Mouse (Mus musculus) forebrain, postnatal 0 days (tissue): Measurements from ENCODE around the gene Slc35a3. TPM values are rescaled to one million over a fixed set of nuclear protein-coding genes. Genes with fewer than 3 reads are reported as not detected.

Source experiments
- ATAC-seq: fragments of 200-750 bp; cut with Nextera tagmentation; 2 replicates; pipeline ENCODE4 v1.8.0; 2017; ENCODE audit warnings: mild to moderate bottlenecking, moderate library complexity
- DNase-seq: peaks from one replicate; pipeline ENCODE4 v3.0.0-alpha.2; 2015
- H3K27ac ChIP-seq: fragments of 300-500 bp; sonication (generic); 2 replicates; pipeline ENCODE4 v1.5.1; 2014; ENCODE audit warnings: low read depth, mild to moderate bottlenecking, antibody characterized with exemption, low read length, moderate library complexity, mixed read lengths
- H3K27me3 ChIP-seq: fragments of 300-500 bp; sonication (generic); 2 replicates; pipeline ENCODE4 v1.6.1; 2014; ENCODE audit warnings: mild to moderate bottlenecking, low read length, mixed read lengths; ENCODE audit not compliant: insufficient read depth
- H3K36me3 ChIP-seq: fragments of 300-500 bp; sonication (generic); 2 replicates; pipeline ENCODE4 v1.6.1; 2014; ENCODE audit warnings: mild to moderate bottlenecking, moderate library complexity; ENCODE audit not compliant: insufficient read depth
- H3K4me1 ChIP-seq: fragments of 300-500 bp; sonication (generic); 2 replicates; pipeline ENCODE4 v1.6.1; 2014; ENCODE audit warnings: antibody characterized with exemption; ENCODE audit not compliant: insufficient read depth
- H3K4me2 ChIP-seq: fragments of 300-500 bp; sonication (generic); 2 replicates; pipeline ENCODE4 v1.6.1; 2014; ENCODE audit warnings: low read depth, mild to moderate bottlenecking, moderate library complexity
- H3K4me3 ChIP-seq: fragments of 300-500 bp; sonication (generic); 2 replicates; pipeline ENCODE4 v1.5.1; 2014; ENCODE audit warnings: low read depth, low read length, mixed read lengths
- H3K9ac ChIP-seq: fragments of 300-500 bp; sonication (generic); 2 replicates; pipeline ENCODE4 v1.6.1; 2014; ENCODE audit warnings: mild to moderate bottlenecking
- H3K9me3 ChIP-seq: fragments of 300-500 bp; sonication (generic); 2 replicates; pipeline ENCODE4 v1.6.1; 2016; ENCODE audit warnings: low read length
- CTCF ChIP-seq: sonication (generic); IDR thresholded peaks from 2 replicates; pipeline ENCODE4 v1.5.1; 2016; ENCODE audit warnings: antibody characterized with exemption, control low read depth, low read depth
- WGBS: fragments of 180-500 bp; shearing (Covaris S2); extraction: QIAGEN DNeasy Blood & Tissue Kit; methylation state at CpG from one replicate; pipeline ENCODE4 v1.1.7; 2014; 5-methylcytosine and 5-hydroxymethylcytosine counted together
- polyA plus RNA-seq: library from polyadenylated mRNA; unstranded; fragments of >200 nt; fragmentation: Nextera tagmentation; extraction: Ambion mirVana; gene quantifications from 2 replicates; pipeline ENCODE4 v1.2.1, GENCODE M21; 2015
- total RNA-seq: library from RNA; depleted of rRNA; stranded (reverse); fragments of >200 nt; gene quantifications from 2 replicates; pipeline ENCODE4 v1.2.3, GENCODE M21; 2014

The Slc35a3 gene
- total and polyA plus RNA-seq, 2 experiments from 2014 or later: 4.8 to 21.9 TPM

DNA sequence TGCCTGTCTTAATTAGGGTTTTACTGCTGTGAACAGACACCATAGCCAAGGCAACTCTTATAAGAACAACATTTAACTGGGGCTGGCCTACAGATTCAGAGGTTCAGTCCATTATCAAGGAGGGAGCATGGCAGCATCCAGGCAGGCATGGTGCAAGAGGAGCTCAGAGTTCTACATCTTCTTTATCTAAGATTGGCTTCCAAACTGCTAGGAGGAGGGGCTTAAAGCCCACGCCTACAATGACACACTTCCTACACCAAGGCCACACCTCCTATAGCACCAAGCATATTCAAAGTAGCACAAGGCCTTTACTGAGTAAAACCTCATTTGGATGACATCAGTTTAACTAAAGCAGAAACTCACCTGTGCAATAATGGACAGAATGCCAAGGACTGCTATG, 72.6 kb downstream of the Slc35a3 start:
- Histone ChIP-seq H3K9ac (no peak overlapping the region), H3K4me1 (no peaks in the 10 kb centered on the region), H3K4me3 (no peak overlapping the region), H3K27me3 (no peaks in the 10 kb centered on the region), H3K36me3 (peaks cover 62% of the 10 kb centered on the region), H3K27ac (no peak overlapping the region), H3K9me3 (no peaks in the 10 kb centered on the region), H3K4me2 (no peak overlapping the region)
- DNase-seq (no peak), ATAC-seq (no peak)
- no peak for TF ChIP-seq CTCF
- WGBS: 93% methylated on average over 1 of the region's 1 CpGs

DNA sequence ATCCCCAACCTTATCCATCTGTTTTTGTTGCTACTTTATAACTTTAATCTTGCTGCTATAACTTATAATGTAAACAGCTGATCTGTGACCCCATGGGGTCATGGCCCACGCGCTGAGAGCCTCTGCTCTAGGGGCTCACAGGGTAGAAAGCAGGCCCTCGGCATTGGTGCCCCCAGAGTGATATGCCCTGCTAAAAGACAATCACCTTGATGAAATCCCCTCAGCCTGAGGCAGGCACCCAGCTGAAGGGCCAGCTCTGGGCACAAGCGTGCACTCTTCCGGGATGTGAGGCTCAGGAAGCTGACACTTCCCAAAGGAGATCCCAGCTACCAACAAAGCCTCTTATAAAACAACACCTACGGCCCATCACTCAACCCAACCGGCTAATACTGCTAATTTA, 74.1 kb downstream of the Slc35a3 start:
- peaks cover 68% of the 10 kb centered on the region for H3K36me3 ChIP-seq
- ATAC-seq: no peak

GRCm38 (mm10) chr3:116637693-116638476, 74.7 kb downstream of the Slc35a3 start:
- 86% methylated on average over 9 of the region's 9 CpGs for WGBS

More for the DNA sequence above, 74.1 kb downstream of the Slc35a3 start:
- Histone ChIP-seq H3K9ac (no peak overlapping the region), H3K4me1 (no peaks in the 10 kb centered on the region), H3K27me3 (no peaks in the 10 kb centered on the region), H3K4me2 (no peak overlapping the region), H3K4me3 (no peak overlapping the region), H3K9me3 (no peaks in the 10 kb centered on the region), H3K27ac (no peak overlapping the region)
- DNase-seq: no peak
- no peak for TF ChIP-seq CTCF
- 91% methylated on average over 7 of the region's 7 CpGs for WGBS

DNA sequence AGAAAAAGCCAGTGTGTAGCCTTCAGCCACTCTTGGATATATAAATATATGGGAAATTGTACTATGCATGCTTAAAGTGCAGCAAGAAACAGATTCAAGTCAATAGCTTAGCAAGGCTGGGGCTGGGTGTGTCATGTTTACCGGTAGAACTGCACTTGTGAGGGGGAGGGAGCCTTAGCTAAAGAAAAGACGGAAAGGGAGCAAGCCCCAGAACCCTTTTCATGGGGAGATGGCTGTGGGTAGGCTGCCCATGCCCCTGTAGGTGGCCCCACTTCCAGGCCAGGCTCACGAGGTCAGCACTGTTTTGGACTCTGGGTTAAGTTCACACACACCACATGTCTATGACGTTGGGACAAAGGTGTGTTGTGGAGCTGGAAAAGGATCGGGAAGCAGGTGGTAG, 76.8 kb downstream of the Slc35a3 start:
- WGBS: 60% methylated on average over 5 of the region's 5 CpGs
- no peaks in the 10 kb centered on the region for H3K9me3 ChIP-seq
- ATAC-seq: no peak
- H3K27me3 ChIP-seq: no peaks in the 10 kb centered on the region
- no peak overlapping the region for H3K27ac ChIP-seq
- H3K4me3 ChIP-seq: no peak overlapping the region
- peaks cover 66% of the 10 kb centered on the region for H3K36me3 ChIP-seq
- no peaks in the 10 kb centered on the region for H3K4me1 ChIP-seq
- no peak overlapping the region for H3K9ac ChIP-seq
- no peak for DNase-seq
- TF ChIP-seq CTCF: no peak
- H3K4me2 ChIP-seq: no peak overlapping the region

More at GRCm38 (mm10) chr3:116637693-116638476, 74.7 kb downstream of the Slc35a3 start:
- H3K27me3 ChIP-seq: no peaks in the 10 kb centered on the region
- no peak overlapping the region for H3K27ac ChIP-seq
- H3K4me3 ChIP-seq: no peak overlapping the region
- H3K4me1 ChIP-seq: no peaks in the 10 kb centered on the region
- H3K4me2 ChIP-seq: no peak overlapping the region
- no peak for DNase-seq
- peaks cover 67% of the 10 kb centered on the region for H3K36me3 ChIP-seq
- ATAC-seq: no peak
- no peaks in the 10 kb centered on the region for H3K9me3 ChIP-seq
- no peak for TF ChIP-seq CTCF
- no peak overlapping the region for H3K9ac ChIP-seq

GRCm38 (mm10) chr3:116634853-116635252, 77.8 kb downstream of the Slc35a3 start:
- no peak for TF ChIP-seq CTCF

DNA sequence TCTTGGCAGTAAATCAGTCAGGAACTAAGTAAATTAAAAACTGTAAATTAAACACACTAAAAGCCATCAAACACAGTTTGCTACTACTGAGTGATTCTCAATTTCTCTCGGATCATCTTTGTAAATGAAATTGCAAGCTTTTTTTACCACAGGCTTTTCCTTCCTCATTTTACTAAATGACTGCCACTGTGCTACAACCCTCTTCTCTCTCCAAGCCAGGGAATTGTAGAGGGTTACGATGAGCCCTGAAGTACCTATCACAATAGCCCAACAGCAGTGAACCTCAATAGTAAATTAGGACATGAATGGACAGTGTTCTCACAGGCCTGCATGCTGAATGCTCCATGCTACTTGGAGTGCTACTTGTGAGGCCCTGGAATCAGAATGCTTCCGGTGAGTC, 78.5 kb downstream of the Slc35a3 start:
- H3K36me3 ChIP-seq: peaks cover 53% of the 10 kb centered on the region
- TF ChIP-seq CTCF: no peak
- ATAC-seq: no peak

More at GRCm38 (mm10) chr3:116634853-116635252, 77.8 kb downstream of the Slc35a3 start:
- no peak for DNase-seq
- WGBS: 96% methylated on average over 8 of the region's 8 CpGs
- Histone ChIP-seq H3K9me3 (no peaks in the 10 kb centered on the region), H3K4me2 (no peak overlapping the region), H3K4me3 (no peak overlapping the region), H3K36me3 (peaks cover 61% of the 10 kb centered on the region), H3K27me3 (no peaks in the 10 kb centered on the region), H3K9ac (no peak overlapping the region), H3K27ac (no peak overlapping the region), H3K4me1 (no peaks in the 10 kb centered on the region)
- ATAC-seq: no peak

GRCm38 (mm10) chr3:116632971-116633370, 79.7 kb downstream of the Slc35a3 start:
- DNase-seq: no peak
- Histone ChIP-seq H3K4me2 (no peak overlapping the region), H3K4me1 (no peaks in the 10 kb centered on the region), H3K9me3 (no peaks in the 10 kb centered on the region), H3K36me3 (peaks cover 44% of the 10 kb centered on the region), H3K27ac (no peak overlapping the region), H3K27me3 (no peaks in the 10 kb centered on the region), H3K9ac (no peak overlapping the region), H3K4me3 (no peak overlapping the region)
- WGBS: 91% methylated on average over 3 of the region's 3 CpGs
- no peak for TF ChIP-seq CTCF
- ATAC-seq: no peak

More for the DNA sequence above, 78.5 kb downstream of the Slc35a3 start:
- DNase-seq: no peak
- Histone ChIP-seq H3K9me3 (no peaks in the 10 kb centered on the region), H3K4me3 (no peak overlapping the region), H3K9ac (no peak overlapping the region), H3K4me2 (no peak overlapping the region), H3K4me1 (no peaks in the 10 kb centered on the region), H3K27me3 (no peaks in the 10 kb centered on the region), H3K27ac (no peak overlapping the region)
- 84% methylated on average over 3 of the region's 3 CpGs for WGBS
